Mouse (Mus musculus): ENCODE measurements around the gene Cemip.

DNA sequence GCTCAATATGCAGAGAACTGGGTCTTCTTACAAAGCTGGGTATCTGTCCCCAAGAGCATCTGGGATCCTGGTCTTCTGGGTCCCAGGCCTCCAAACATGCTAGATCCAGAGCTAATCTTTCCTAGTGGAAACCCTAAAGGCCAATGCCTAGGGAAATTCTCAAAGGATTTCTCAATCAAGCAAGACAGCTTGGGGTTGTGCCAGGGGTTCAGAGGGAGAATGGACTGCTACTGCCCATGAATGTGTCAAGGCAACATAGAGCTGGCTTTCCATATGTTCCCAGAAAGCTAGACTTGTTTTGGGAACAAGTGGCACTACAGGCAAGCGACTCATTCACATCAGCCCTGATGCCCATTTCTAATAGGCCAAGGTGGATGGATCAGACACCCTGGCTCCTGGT, 107.9 kb downstream of the Cemip start:
- TF ChIP-seq CTCF (IDR thresholded peaks at IDR 0.05; ENCODE audit: control insufficient read depth, insufficient read depth, insufficient replicate concordance, low read depth, low read length) (no peak), POLR2A (IDR thresholded peaks at IDR 0.05; ENCODE audit: control insufficient read depth, low read depth, low read length) (no peak)
